Mouse (Mus musculus) spleen, postnatal 36 days (tissue): Measurements from ENCODE around the gene Atxn1.

Source experiments
- DNase-seq, 2 experiments: peaks; one replicate each; pipeline ENCODE4 v3.0.0; 2022; ENCODE audit warnings: low spot score in 2 of 2, mixed read lengths in 1 of 2

Gene Atxn1

GRCm38 (mm10) chr13:45832695-45833350 is 132.0 kb downstream of the Atxn1 start:
- DNase-seq = no peak

GRCm38 (mm10) chr13:45829341-45829936 is 135.4 kb downstream of the Atxn1 start:
- no peak for DNase-seq

GRCm38 (mm10) chr13:45828035-45828434 is 136.8 kb downstream of the Atxn1 start:
- no peak for DNase-seq

GRCm38 (mm10) chr13:45827619-45828018 is 137.2 kb downstream of the Atxn1 start:
- no peak for DNase-seq

GRCm38 (mm10) chr13:45827046-45827596 is 137.7 kb downstream of the Atxn1 start:
- DNase-seq = no peak

- no peak for DNase-seq
Observed at GRCm38 (mm10) chr13:45822491-45822829, 142.3 kb downstream of the Atxn1 start.

GRCm38 (mm10) chr13:45821764-45822490 is 142.9 kb downstream of the Atxn1 start:
- DNase-seq = no peak

- no peak for DNase-seq
Observed at GRCm38 (mm10) chr13:45820473-45821230, 144.2 kb downstream of the Atxn1 start.

- DNase-seq = no peak
Observed at GRCm38 (mm10) chr13:45816670-45817069, 148.1 kb downstream of the Atxn1 start.

- no peak for DNase-seq
Observed at GRCm38 (mm10) chr13:45809777-45810410, 154.9 kb downstream of the Atxn1 start.

- DNase-seq = no peak
Observed at GRCm38 (mm10) chr13:45807593-45808043, 157.2 kb downstream of the Atxn1 start.

GRCm38 (mm10) chr13:45806600-45807525 is 157.9 kb downstream of the Atxn1 start:
- no peak for DNase-seq

- no peak for DNase-seq
Observed at GRCm38 (mm10) chr13:45805915-45806599, 158.8 kb downstream of the Atxn1 start.

- DNase-seq = no peak
Observed at GRCm38 (mm10) chr13:45802620-45803410, 162.0 kb downstream of the Atxn1 start.

- no peak for DNase-seq
Observed at GRCm38 (mm10) chr13:45798248-45798647, 166.6 kb downstream of the Atxn1 start.

GRCm38 (mm10) chr13:45797696-45798095 is 167.1 kb downstream of the Atxn1 start:
- no peak for DNase-seq

GRCm38 (mm10) chr13:45796286-45796685 is 168.5 kb downstream of the Atxn1 start:
- DNase-seq = no peak

- no peak for DNase-seq
Observed at GRCm38 (mm10) chr13:45793796-45794195, 171.0 kb downstream of the Atxn1 start.

- DNase-seq = no peak
Observed at GRCm38 (mm10) chr13:45786409-45786808, 178.4 kb downstream of the Atxn1 start.
